Mouse (Mus musculus) midbrain, embryonic 14.5 days (tissue): Measurements from ENCODE around the gene Gm8947. TPM values are rescaled to one million over a fixed set of nuclear protein-coding genes. Genes with fewer than 3 reads are reported as not detected.

Experiments used
- ATAC-seq: fragments of 200-750 bp; cut with Nextera tagmentation; 2 replicates; pipeline ENCODE4 v1.8.0; 2017; ENCODE audit warnings: moderate number of reproducible peaks, moderate library complexity; ENCODE audit not compliant: low FRiP score, low TSS enrichment
- DNase-seq: peaks from one replicate; pipeline ENCODE4 v3.0.0-alpha.2; 2015
- H3K27ac ChIP-seq: fragments of 300-500 bp; sonication (generic); replicated peaks from 2 replicates; pipeline ENCODE4 v1.5.1; 2014; ENCODE audit warnings: mild to moderate bottlenecking, low read depth, low read length, moderate library complexity
- H3K27me3 ChIP-seq: fragments of 300-500 bp; sonication (generic); 2 replicates; pipeline ENCODE4 v1.6.1; 2014; ENCODE audit warnings: low read length, control low read depth, mixed read lengths; ENCODE audit not compliant: control insufficient read depth, insufficient read depth
- H3K36me3 ChIP-seq: fragments of 300-500 bp; sonication (generic); 2 replicates; pipeline ENCODE4 v1.6.1; 2014; ENCODE audit warnings: low read length, control low read depth; ENCODE audit not compliant: control insufficient read depth, insufficient read depth
- H3K4me1 ChIP-seq: fragments of 300-500 bp; sonication (generic); 2 replicates; pipeline ENCODE4 v1.6.1; 2014; ENCODE audit warnings: mild to moderate bottlenecking, antibody characterized with exemption, low read length, control low read depth; ENCODE audit not compliant: control insufficient read depth, insufficient read depth
- H3K4me2 ChIP-seq: fragments of 300-500 bp; sonication (generic); 2 replicates; pipeline ENCODE4 v1.6.1; 2014; ENCODE audit warnings: mild to moderate bottlenecking, low read length, moderate library complexity
- H3K4me3 ChIP-seq: fragments of 300-500 bp; sonication (generic); replicated peaks from 2 replicates; pipeline ENCODE4 v1.5.1; 2014; ENCODE audit warnings: low read depth, low read length
- H3K9ac ChIP-seq: fragments of 300-500 bp; sonication (generic); replicated peaks from 2 replicates; pipeline ENCODE4 v1.6.1; 2014; ENCODE audit warnings: mild to moderate bottlenecking, low read length, moderate library complexity
- H3K9me3 ChIP-seq: fragments of 300-500 bp; sonication (generic); 2 replicates; pipeline ENCODE4 v1.6.1; 2016; ENCODE audit warnings: low read length, control low read depth, mixed read lengths; ENCODE audit not compliant: control insufficient read depth
- WGBS: fragments of 180-500 bp; shearing (Covaris S2); extraction: QIAGEN DNeasy Blood & Tissue Kit; methylation state at CpG from one replicate; pipeline ENCODE4 v1.1.7; 2014; 5-methylcytosine and 5-hydroxymethylcytosine counted together
- polyA plus RNA-seq: library from polyadenylated mRNA; unstranded; fragments of >200 nt; fragmentation: Nextera tagmentation; extraction: Ambion mirVana; gene quantifications from 2 replicates; pipeline ENCODE4 v1.2.1, GENCODE M21; 2014

Gm8947 gene
- polyA plus RNA-seq, 1 experiment from 2014 or later, result not detected

DNA sequence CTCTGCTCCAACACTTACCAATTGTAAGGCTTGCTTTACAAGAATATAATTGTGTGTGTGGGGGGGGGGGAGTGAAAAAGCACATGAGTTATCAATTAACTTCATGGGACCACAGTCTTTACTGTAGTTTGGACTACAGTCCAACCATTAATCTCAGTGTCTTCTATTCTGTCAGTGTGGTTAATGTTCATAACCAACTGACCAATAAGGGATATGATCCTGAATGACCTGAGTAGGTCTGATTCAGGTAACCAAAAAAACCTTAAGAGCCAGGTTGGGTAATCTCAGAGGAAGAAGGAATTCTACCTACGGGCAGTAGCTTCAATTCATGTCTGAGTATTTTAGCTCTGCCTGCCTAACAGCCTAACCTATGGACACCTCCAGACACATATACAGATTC lies 32.4 kb downstream of the Gm8947 start:
- no peaks in the 10 kb centered on the region for H3K27me3 ChIP-seq

DNA sequence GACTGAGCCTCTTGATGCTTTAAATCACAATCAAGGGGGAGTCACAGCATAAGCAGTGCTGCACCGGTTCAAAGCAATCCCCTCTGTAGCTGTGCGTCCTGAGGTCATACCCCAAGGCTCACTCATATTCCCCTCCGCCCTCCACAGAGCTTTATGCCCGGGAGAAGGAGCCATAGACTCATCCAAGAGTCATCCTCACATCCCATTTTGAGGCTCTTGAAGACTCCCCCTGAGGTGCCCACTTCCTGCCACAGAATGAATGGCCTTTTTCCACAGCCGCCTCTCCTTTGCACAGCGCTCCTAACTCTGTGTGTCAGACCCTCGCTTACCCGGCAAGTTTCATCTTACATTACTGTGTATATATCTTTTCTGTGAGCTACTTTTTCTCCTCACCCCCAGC lies 35.3 kb downstream of the Gm8947 start:
- Histone ChIP-seq H3K4me1 (no peaks in the 10 kb centered on the region), H3K9me3 (no peaks in the 10 kb centered on the region), H3K36me3 (no peaks in the 10 kb centered on the region), H3K9ac (no peak overlapping the region), H3K4me3 (no peak overlapping the region), H3K27ac (no peak overlapping the region), H3K4me2 (no peak overlapping the region), H3K27me3 (no peaks in the 10 kb centered on the region)
- ATAC-seq, result no peak
- no peak for DNase-seq
- WGBS, result 83% methylated on average over 8 of the region's 8 CpGs

More for the DNA sequence above, 32.4 kb downstream of the Gm8947 start:
- DNase-seq (no peak), ATAC-seq (no peak)
- H3K4me2 ChIP-seq, result no peak overlapping the region
- no peaks in the 10 kb centered on the region for H3K36me3 ChIP-seq
- no peaks in the 10 kb centered on the region for H3K4me1 ChIP-seq
- H3K4me3 ChIP-seq, result no peak overlapping the region
- 90% methylated on average over 1 of the region's 1 CpGs for WGBS
- H3K9ac ChIP-seq, result no peak overlapping the region
- H3K27ac ChIP-seq, result no peak overlapping the region
- H3K9me3 ChIP-seq, result no peaks in the 10 kb centered on the region

DNA sequence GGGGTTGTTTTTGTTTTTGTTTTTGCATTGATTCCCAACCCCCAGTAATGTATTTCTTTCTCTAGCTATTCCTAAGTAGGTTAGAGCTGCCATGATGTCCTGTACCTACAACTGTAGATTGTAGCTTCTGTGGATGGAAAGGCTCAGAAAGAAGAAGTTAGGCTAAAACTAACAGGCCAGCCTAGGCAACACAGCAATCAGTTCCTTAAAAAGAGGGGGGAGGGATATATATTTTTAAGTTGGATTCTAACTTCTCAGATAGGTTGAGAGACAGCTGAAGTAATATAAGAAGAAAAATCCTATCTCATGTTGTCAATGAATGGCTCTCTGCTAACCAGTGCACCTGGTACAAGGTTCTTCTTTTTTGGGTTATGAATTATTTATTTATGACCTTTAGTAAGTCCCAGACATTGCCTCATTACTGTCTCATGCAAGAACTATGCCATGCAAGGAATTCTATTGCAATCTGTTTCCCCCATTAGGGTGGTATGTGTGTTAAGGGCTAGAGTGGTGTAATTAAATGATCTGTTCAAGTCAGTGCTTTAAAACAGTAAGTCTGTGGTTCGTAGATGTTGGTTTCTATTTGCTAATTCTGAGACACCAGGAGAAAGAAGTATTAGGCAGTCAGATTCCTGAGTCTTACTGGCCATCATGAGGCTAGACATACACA lies 36.3 kb downstream of the Gm8947 start:
- no peak for DNase-seq
- Histone ChIP-seq H3K9ac (no peak overlapping the region), H3K4me3 (no peak overlapping the region), H3K36me3 (no peaks in the 10 kb centered on the region), H3K4me1 (no peaks in the 10 kb centered on the region), H3K4me2 (no peak overlapping the region), H3K9me3 (no peaks in the 10 kb centered on the region), H3K27ac (no peak overlapping the region), H3K27me3 (no peaks in the 10 kb centered on the region)
- 67% methylated on average over 1 of the region's 1 CpGs for WGBS
- ATAC-seq, result no peak

DNA sequence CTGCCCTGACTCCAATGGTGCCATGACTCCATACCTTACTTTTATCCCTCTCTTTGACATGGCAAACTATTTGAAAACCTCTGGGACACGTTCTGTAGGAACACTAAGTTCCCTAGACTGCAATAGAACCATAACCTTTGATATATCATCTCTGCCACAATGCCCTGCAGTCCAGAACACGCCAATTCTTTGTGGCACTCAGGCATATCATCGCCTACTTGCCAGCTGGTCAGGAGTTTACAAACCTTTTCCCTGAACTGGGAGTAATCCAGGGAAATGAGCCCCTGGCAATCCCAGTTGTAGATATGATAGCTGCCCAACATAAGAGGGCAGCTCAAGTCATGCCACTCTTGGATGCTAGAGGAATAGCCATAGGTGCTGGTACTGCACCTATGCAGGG lies 40.2 kb downstream of the Gm8947 start:
- no peak overlapping the region for H3K4me2 ChIP-seq
- DNase-seq (no peak), ATAC-seq (no peak)
- no peaks in the 10 kb centered on the region for H3K27me3 ChIP-seq
- H3K4me1 ChIP-seq, result no peaks in the 10 kb centered on the region
- no peak overlapping the region for H3K27ac ChIP-seq
- no peak overlapping the region for H3K4me3 ChIP-seq
- no peaks in the 10 kb centered on the region for H3K36me3 ChIP-seq
- H3K9me3 ChIP-seq, result no peaks in the 10 kb centered on the region
- 88% methylated on average over 3 of the region's 3 CpGs for WGBS
- H3K9ac ChIP-seq, result no peak overlapping the region

DNA sequence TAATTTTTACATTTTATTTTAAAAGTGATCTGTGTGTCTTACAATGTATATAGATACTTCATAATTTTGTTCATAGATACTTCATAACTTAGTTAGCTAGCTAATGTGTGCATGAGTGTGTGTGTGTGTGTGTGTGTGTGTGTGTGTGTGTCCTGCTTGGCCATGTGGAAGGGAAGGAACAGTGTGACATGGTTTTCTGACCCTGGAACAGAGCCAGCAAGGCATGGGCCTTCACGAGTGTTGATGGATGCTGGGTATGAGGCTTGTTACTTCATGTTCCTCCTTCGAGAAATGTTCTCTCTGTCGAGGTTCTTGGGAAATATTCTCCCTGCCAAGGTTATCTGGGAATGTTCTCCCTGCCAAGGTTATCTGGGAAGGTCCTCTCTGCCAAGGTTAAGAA lies 41.6 kb downstream of the Gm8947 start:
- no peaks in the 10 kb centered on the region for H3K36me3 ChIP-seq
- no peak overlapping the region for H3K4me3 ChIP-seq
- DNase-seq, result no peak
- no peaks in the 10 kb centered on the region for H3K4me1 ChIP-seq
- H3K9ac ChIP-seq, result no peak overlapping the region
- whole genome bisulfite sequencing, result 86% methylated on average over 3 of the region's 3 CpGs
- H3K4me2 ChIP-seq, result no peak overlapping the region
- H3K27ac ChIP-seq, result no peak overlapping the region
- no peaks in the 10 kb centered on the region for H3K9me3 ChIP-seq
- ATAC-seq, result no peak
- no peaks in the 10 kb centered on the region for H3K27me3 ChIP-seq

DNA sequence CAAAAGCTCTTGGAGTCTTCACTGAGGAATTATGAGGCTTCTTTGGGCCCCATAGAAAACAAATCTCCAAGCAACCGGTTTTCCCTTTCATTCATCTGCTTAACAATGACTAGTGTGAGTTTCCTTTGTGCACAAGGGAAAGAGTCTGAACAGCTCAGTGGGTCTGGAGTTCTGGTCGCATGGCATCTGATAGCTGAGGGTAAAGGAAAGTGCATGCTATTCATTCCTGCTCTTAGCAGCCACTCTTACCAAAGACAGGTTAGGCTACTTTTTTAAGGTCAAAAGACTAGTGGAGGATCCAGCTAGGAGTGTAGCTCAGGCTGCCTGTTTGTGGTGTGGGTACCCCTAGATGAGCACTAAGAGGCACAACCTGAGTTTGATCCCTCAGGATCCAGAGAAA lies 43.4 kb downstream of the Gm8947 start:
- ATAC-seq (no peak), DNase-seq (no peak)
- no peaks in the 10 kb centered on the region for H3K27me3 ChIP-seq
- H3K4me3 ChIP-seq, result no peak overlapping the region
- H3K36me3 ChIP-seq, result no peaks in the 10 kb centered on the region
- 3% methylated on average over 2 of the region's 2 CpGs for WGBS
- no peak overlapping the region for H3K27ac ChIP-seq
- H3K4me1 ChIP-seq, result no peaks in the 10 kb centered on the region
- H3K9me3 ChIP-seq, result peaks cover 4% of the 10 kb centered on the region
- H3K4me2 ChIP-seq, result no peak overlapping the region
- no peak overlapping the region for H3K9ac ChIP-seq

DNA sequence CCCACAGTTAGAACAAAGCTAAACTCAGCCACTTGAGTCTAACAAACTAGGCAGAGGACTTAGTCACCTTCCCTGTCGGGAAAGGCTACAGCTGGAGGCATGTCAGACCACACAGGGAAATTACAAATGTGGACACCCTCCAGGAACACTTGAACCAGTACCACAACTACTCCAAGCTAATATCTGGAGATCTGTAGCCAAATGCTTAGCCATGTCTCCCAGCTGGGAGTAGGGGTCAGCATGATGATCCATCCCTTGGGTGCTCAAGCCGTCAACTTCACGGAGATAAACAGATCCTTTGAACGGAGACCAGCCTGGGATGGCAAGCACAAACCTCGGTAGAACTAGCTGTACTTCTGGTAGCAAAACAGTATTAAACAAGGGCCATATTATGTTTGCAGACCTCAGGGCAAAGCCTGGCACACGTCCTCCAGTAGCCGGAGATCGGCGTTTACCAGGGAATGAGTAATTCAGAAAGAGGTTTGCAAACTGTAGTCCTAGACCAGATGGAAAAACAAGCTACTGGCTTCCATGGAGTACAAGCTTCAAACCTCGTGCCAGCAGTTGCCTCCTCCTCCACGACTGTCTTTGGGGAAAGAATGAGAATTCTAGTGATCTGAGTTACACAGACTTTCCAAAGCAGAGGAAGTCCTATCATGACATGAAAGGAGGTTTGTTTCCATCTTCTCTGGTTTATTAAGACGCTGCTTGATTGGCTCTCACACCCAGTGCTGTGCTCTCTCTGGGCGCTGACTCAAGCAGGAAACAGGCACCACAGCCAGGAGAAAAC lies 44.2 kb downstream of the Gm8947 start:
- Histone ChIP-seq H3K4me1 (no peaks in the 10 kb centered on the region), H3K4me2 (no peak overlapping the region), H3K9me3 (peaks cover 7% of the 10 kb centered on the region), H3K4me3 (no peak overlapping the region), H3K36me3 (no peaks in the 10 kb centered on the region), H3K27me3 (no peaks in the 10 kb centered on the region), H3K27ac (no peak overlapping the region), H3K9ac (no peak overlapping the region)
- DNase-seq, result no peak
- ATAC-seq, result no peak; the same call in 1 of the 2 replicates
- 84% methylated on average over 13 of the region's 13 CpGs for WGBS

DNA sequence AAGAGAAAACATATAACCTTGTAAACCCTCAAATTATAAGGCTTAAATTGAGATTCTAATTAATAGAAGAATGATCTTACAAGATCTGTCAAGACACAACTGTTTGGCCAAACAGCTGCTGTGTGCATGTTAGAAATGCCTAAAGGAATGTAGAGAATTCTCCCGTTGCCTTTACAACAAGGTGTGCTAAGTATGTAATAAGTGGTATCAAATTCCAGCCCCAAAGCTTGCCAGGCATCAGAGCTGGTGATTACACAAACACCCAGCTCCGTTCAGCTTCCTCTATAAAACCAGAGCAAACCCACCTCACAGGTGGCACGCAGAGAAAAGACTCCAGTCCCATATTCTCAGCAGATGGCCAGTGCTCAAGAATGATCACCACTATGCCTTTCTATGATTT lies 45.6 kb downstream of the Gm8947 start:
- H3K4me3 ChIP-seq, result no peak overlapping the region
- H3K9me3 ChIP-seq, result peaks cover 7% of the 10 kb centered on the region
- ATAC-seq (no peak), DNase-seq (no peak)
- no peak overlapping the region for H3K9ac ChIP-seq
- H3K4me2 ChIP-seq, result no peak overlapping the region
- H3K27ac ChIP-seq, result no peak overlapping the region
- no peaks in the 10 kb centered on the region for H3K36me3 ChIP-seq
- WGBS, result 96% methylated on average over 3 of the region's 3 CpGs
- no peaks in the 10 kb centered on the region for H3K27me3 ChIP-seq
- H3K4me1 ChIP-seq, result no peaks in the 10 kb centered on the region

DNA sequence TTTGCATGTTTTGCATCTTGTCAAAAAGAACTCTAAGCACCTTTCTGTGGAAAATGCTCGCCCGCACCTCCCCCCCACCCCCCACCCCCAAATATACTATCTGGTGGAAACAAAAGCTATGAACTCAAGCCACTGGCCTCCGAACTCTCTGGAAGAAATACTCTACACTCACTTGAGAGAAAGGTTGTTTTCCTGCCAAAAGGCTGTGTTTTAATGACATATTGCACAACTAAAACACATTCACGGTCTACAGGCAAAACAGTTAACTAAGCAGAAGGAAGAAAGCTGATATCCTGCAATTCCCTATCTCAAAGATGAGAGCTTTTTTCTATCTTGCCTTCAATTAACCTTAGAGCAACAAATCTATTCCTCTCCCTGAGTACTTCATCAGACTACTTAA lies 51.2 kb downstream of the Gm8947 start:
- Histone ChIP-seq H3K36me3 (no peaks in the 10 kb centered on the region), H3K9me3 (peaks cover 7% of the 10 kb centered on the region), H3K27ac (no peak overlapping the region), H3K4me3 (no peak overlapping the region), H3K4me1 (no peaks in the 10 kb centered on the region), H3K4me2 (no peak overlapping the region), H3K27me3 (no peaks in the 10 kb centered on the region), H3K9ac (no peak overlapping the region)
- DNase-seq (no peak), ATAC-seq (no peak)
- 95% methylated on average over 4 of the region's 4 CpGs for WGBS
